Mouse (Mus musculus) lung, postnatal 0 days (tissue): Measurements from ENCODE around the gene Cdh13.

ENCODE experiments used
- CTCF ChIP-seq: IDR thresholded peaks from 2 replicates; pipeline ENCODE4 v1.5.1; 2016; ENCODE audit warnings: antibody characterized with exemption, mild to moderate bottlenecking
- EP300 ChIP-seq: IDR thresholded peaks from 2 replicates; pipeline ENCODE4 v1.6.1; 2016; ENCODE audit warnings: antibody characterized with exemption, mild to moderate bottlenecking, control low read depth

DNA sequence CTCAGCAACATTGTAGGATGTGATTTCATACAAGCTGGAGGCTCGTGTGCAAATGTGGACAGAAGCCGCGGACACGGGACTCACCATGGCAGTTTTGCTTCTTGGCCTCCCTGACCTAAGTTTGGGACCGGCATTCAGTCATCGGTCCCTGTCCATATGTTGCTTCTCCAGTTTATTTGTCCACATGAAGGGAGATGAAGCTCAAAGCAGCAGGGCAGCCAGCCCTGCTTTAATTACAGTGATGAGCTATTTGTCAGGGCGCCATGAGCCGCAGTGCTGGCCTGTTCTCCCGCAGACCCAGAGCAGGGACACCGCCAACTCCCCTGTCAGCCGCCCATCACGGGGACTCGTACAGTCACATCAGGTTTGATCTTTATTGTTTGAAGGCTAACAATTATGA, 502.1 kb downstream of the Cdh13 start:
- TF ChIP-seq CTCF (no peak), EP300 (no peak)
